Mouse (Mus musculus): ENCODE data around the gene Plscr4. TPM values are rescaled to one million over a fixed set of nuclear protein-coding genes. Genes with fewer than 3 reads are reported as not detected.

Gene Plscr4
- polyA plus RNA-seq (2012; rRNA removed) = 5.3 and 6.2 TPM in 2 replicates

GRCm38 (mm10) chr9:92457261-92458058, at the start of gene Plscr4:
Plscr4 (plus strand) TSS chr9:92457373.

Other genes with a start within 250 kb of the Plscr4 start
- 66.0 and 81.3 TPM in 2 replicates for gene Plscr1, start 207.6 kb upstream of the Plscr4 start, polyA plus RNA-seq (2012; rRNA removed)
- 1.6 and 1.9 TPM in 2 replicates for gene Plscr2, start 181.8 kb upstream of the Plscr4 start, polyA plus RNA-seq (2012; rRNA removed)
- gene 1700057G04Rik, start 148.0 kb upstream of the Plscr4 start, polyA plus RNA-seq (2012; rRNA removed) = not detected in 2 replicates
- gene Plod2, start 84.8 kb downstream of the Plscr4 start, polyA plus RNA-seq (2012; rRNA removed) = 3.3 and 4.2 TPM in 2 replicates

All from colon, adult 2 months (tissue).